Comparison of ENCODE assay signal across 8 mouse cellular contexts in genomic region chr11:51916033-51916929, GRCm38 (mm10). TPM values are rescaled to one million over a fixed set of nuclear protein-coding genes. Genes with fewer than 3 reads are reported as not detected.
A peak's percentile ranks its signal among the peaks of the same experiment; 100 is the strongest.
DNase-seq lines count a peak whose midpoint lies in the region; ATAC-seq and TF ChIP-seq lines count a peak whose summit lies in the region.

No protein-coding gene starts in this region.

- TF ChIP-seq EP300 in lung, postnatal 0 days (IDR thresholded peaks at IDR 0.05): peak; percentile 100

- WGBS in cerebellum, adult 2 months: 4% methylated on average over 29 of the region's 29 CpGs
- WGBS in hindbrain, embryonic 11.5 days: 1% methylated on average over 29 of the region's 29 CpGs
- 0% methylated on average over 29 of the region's 29 CpGs for WGBS in lung, postnatal 0 days

- peak overlapping the region; percentile 42; the same call in 1 of the 2 replicates for H3K27ac ChIP-seq in ES-E14 (ENCODE audit: insufficient read depth, low read depth, low read length, poor library complexity, severe bottlenecking)
- peak overlapping the region; percentile 72; the same call in 1 of the 2 replicates for H3K27ac ChIP-seq in cerebellum, adult 2 months (ENCODE audit: insufficient read depth, low read length)
- no peak overlapping the region for H3K27ac ChIP-seq in hindbrain, embryonic 11.5 days (ENCODE audit: low read depth, low read length)
- H3K27ac ChIP-seq in lung, postnatal 0 days (ENCODE audit: low read length): peak overlapping the region; percentile 98

- no peak for TF ChIP-seq POLR2A in cerebellum, adult 2 months (IDR thresholded peaks at IDR 0.05; ENCODE audit: borderline replicate concordance, insufficient read depth, low read length)

- peak overlapping the region; percentile 52 to 54 for H3K4me3 ChIP-seq in ES-E14 (ENCODE audit: insufficient read depth in 1 of 2, low read depth in 1 of 2, low read length in 2 of 2, poor library complexity in 1 of 2, severe bottlenecking in 1 of 2)
- H3K4me3 ChIP-seq in cerebellum, adult 2 months (replicated peaks; ENCODE audit: insufficient read depth, low read depth, low read length): peak overlapping the region; percentile 49
- H3K4me3 ChIP-seq in hindbrain, embryonic 11.5 days (ENCODE audit: low read depth, low read length): 0 out of 2 replicates have a peak overlapping the region, but pooled peaks have one; percentile 6
- H3K4me3 ChIP-seq in lung, postnatal 0 days (ENCODE audit: low read depth, low read length): peak overlapping the region; percentile 35

- peak overlapping the region; percentile 44 for H3K4me2 ChIP-seq in hindbrain, embryonic 11.5 days (replicated peaks; ENCODE audit: low read depth, low read length)
- peak overlapping the region; percentile 58 for H3K4me2 ChIP-seq in lung, postnatal 0 days (replicated peaks; ENCODE audit: low read depth, low read length)

- peak overlapping the region; percentile 30 for H3K9ac ChIP-seq in ES-E14 (ENCODE audit: insufficient read depth, low read depth, low read length, poor library complexity, severe bottlenecking)
- H3K9ac ChIP-seq in hindbrain, embryonic 11.5 days (ENCODE audit: low read depth, low read length): peak overlapping the region; percentile 3; the same call in 1 of the 2 replicates
- H3K9ac ChIP-seq in lung, postnatal 0 days (replicated peaks; ENCODE audit: low read depth): peak overlapping the region; percentile 51

- no peaks in the 10 kb centered on the region for H3K27me3 ChIP-seq in cerebellum, adult 2 months (ENCODE audit: control insufficient read depth, insufficient read depth, low read length)
- no peaks in the 10 kb centered on the region for H3K27me3 ChIP-seq in hindbrain, embryonic 11.5 days (ENCODE audit: control insufficient read depth, insufficient read depth, low read length)
- no peaks in the 10 kb centered on the region for H3K27me3 ChIP-seq in lung, postnatal 0 days (replicated peaks; ENCODE audit: insufficient read depth, low read length)

- ATAC-seq in hindbrain, embryonic 11.5 days (ENCODE audit: low FRiP score): peak; percentile 45; the same call in 1 of the 2 replicates
- peak; percentile 92 for ATAC-seq in lung, postnatal 0 days

- peaks cover 8 to 14% of the 10 kb centered on the region in 2 experiments for H3K4me1 ChIP-seq in ES-E14 (ENCODE audit: control insufficient read depth in 2 of 2, insufficient read depth in 2 of 2, low read length in 2 of 2, poor library complexity in 1 of 2)
- peaks cover 6% of the 10 kb centered on the region; the same call in 1 of the 2 replicates for H3K4me1 ChIP-seq in cerebellum, adult 2 months (ENCODE audit: control insufficient read depth, insufficient read depth, low read length)
- 0 out of 2 replicates have a peak, but pooled peaks cover 2% of the 10 kb centered on the region for H3K4me1 ChIP-seq in hindbrain, embryonic 11.5 days (replicated peaks; ENCODE audit: control insufficient read depth, insufficient read depth, low read length)
- H3K4me1 ChIP-seq in lung, postnatal 0 days (ENCODE audit: insufficient read depth, low read depth, low read length): peaks cover 14% of the 10 kb centered on the region; the same call in 1 of the 2 replicates

- in situ Hi-C loops in ES-E14 (cut with MboI; ENCODE audit: low sequenced_read_pairs in 2 of 2, unreplicated experiment in 2 of 2): no loop called here

- H3K9me3 ChIP-seq in ES-E14 (ENCODE audit: control insufficient read depth, insufficient read depth, low read depth, low read length): no peaks in the 10 kb centered on the region
- no peaks in the 10 kb centered on the region for H3K9me3 ChIP-seq in hindbrain, embryonic 11.5 days (ENCODE audit: control insufficient read depth, low read length)
- no peaks in the 10 kb centered on the region for H3K9me3 ChIP-seq in lung, postnatal 0 days (ENCODE audit: low read length)

- no peaks in the 10 kb centered on the region for H3K36me3 ChIP-seq in ES-E14 (ENCODE audit: control insufficient read depth, insufficient read depth, low read length, poor library complexity, severe bottlenecking)
- no peaks in the 10 kb centered on the region for H3K36me3 ChIP-seq in hindbrain, embryonic 11.5 days (ENCODE audit: control insufficient read depth, insufficient read depth, low read length)
- H3K36me3 ChIP-seq in lung, postnatal 0 days (ENCODE audit: insufficient read depth, low read length): no peaks in the 10 kb centered on the region

- no peak for TF ChIP-seq CTCF in cerebellum, adult 2 months (IDR thresholded peaks at IDR 0.05; ENCODE audit: borderline replicate concordance, insufficient read depth, low read depth, low read length)
- peak; percentile 4; the same call in 1 of the 2 replicates for TF ChIP-seq CTCF in lung, postnatal 0 days (IDR thresholded peaks at IDR 0.05)

- DNase-seq in ES-E14 (ENCODE audit: low read depth, low spot score): peak; percentile 51
- DNase-seq in cerebellum, adult 2 months: peak; percentile 51 to 70
- peak; percentile 78 to 81 for DNase-seq in frontal cortex, adult 2 months (ENCODE audit: extremely low spot score in 1 of 2, low spot score in 1 of 2)
- peak; percentile 59 for DNase-seq in hindbrain, embryonic 11.5 days (ENCODE audit: low spot score)
- peak; percentile 77 to 84 for DNase-seq in layer of hippocampus, postnatal 10 days (ENCODE audit: low spot score in 2 of 2)
- DNase-seq in lung, postnatal 0 days (ENCODE audit: low spot score): peak; percentile 99
- DNase-seq in ovary, postnatal 14 days (ENCODE audit: low spot score): peak; percentile 72
- peak; percentile 58 for DNase-seq in thymus, postnatal 4 days

TF ChIP-seq in ES-E14, 5 proteins besides CTCF, POLR2A, EP300 and RAD21:
- no peak for TF ChIP-seq HCFC1 (IDR thresholded peaks at IDR 0.05; ENCODE audit: borderline replicate concordance, insufficient read depth, low read length)
- TF ChIP-seq ZNF384 (IDR thresholded peaks at IDR 0.05; ENCODE audit: low read depth, low read length): no peak
- TF ChIP-seq MAFK (IDR thresholded peaks at IDR 0.05; ENCODE audit: insufficient read depth, low read depth, low read length): no peak
- TF ChIP-seq ZC3H11A (IDR thresholded peaks at IDR 0.05; ENCODE audit: borderline replicate concordance, low read depth, low read length): no peak
- TF ChIP-seq CHD2 (IDR thresholded peaks at IDR 0.05; ENCODE audit: low read depth, low read length): no peak
TF ChIP-seq in ES-E14: peak in this region for 0.

RNA-seq across cellular contexts. Expression of gene Cdkn2aipnl, which starts 51.2 kb away (rescaled TPM):
- total RNA-seq in ES-E14 (2012; rRNA removed): 49.4 and 61.7 TPM in 2 replicates
- 41.0 and 41.8 TPM in 2 replicates for polyA plus RNA-seq in cerebellum, adult 2 months (2012; rRNA removed)
- polyA plus RNA-seq in frontal cortex, adult 2 months (2012; rRNA removed): 30.2 and 33.3 TPM in 2 replicates
- polyA plus RNA-seq in hindbrain, embryonic 11.5 days (2014; fragmentation: Nextera tagmentation; extraction: Ambion mirVana): 111 and 134 TPM in 2 replicates
- 10 to 100 TPM; 37.4 to 37.8 TPM for total RNA-seq in layer of hippocampus, postnatal 10 days (2021)
- polyA plus RNA-seq in lung, postnatal 0 days (2015; fragmentation: Nextera tagmentation; extraction: Ambion mirVana): 55.9 and 56.9 TPM in 2 replicates

RNA-seq across cellular contexts. Expression of gene Jade2, which starts 58.8 kb away (rescaled TPM):
- 11.5 and 11.8 TPM in 2 replicates for total RNA-seq in ES-E14 (2012; rRNA removed)
- polyA plus RNA-seq in cerebellum, adult 2 months (2012; rRNA removed): 21.8 and 21.9 TPM in 2 replicates
- polyA plus RNA-seq in frontal cortex, adult 2 months (2012; rRNA removed): 18.3 and 20.0 TPM in 2 replicates
- 0.34 and 0.40 TPM in 2 replicates for polyA plus RNA-seq in hindbrain, embryonic 11.5 days (2014; fragmentation: Nextera tagmentation; extraction: Ambion mirVana)
- 1 to 10 TPM; 8.3 to 8.7 TPM for total RNA-seq in layer of hippocampus, postnatal 10 days (2021)
- 3.1 and 3.9 TPM in 2 replicates for polyA plus RNA-seq in lung, postnatal 0 days (2015; fragmentation: Nextera tagmentation; extraction: Ambion mirVana)
